Mouse (Mus musculus) common myeloid progenitor, adult 5-6 weeks (primary cell): Measurements from ENCODE around the gene Enkd1. TPM values are rescaled to one million over a fixed set of nuclear protein-coding genes. Genes with fewer than 3 reads are reported as not detected.

Experiments
- ATAC-seq: replicated peaks from 2 replicates; pipeline ENCODE4 v1.8.0; 2016; ENCODE audit warnings: low read depth, mild to moderate bottlenecking, moderate TSS enrichment, inconsistent platforms; ENCODE audit not compliant: poor library complexity, severe bottlenecking
- total RNA-seq: library from RNA; stranded (forward); fragments of 200-1000, 187-1606 nt; gene quantifications from 2 replicates; pipeline ENCODE4 v1.2.3, GENCODE M21; 2017

Enkd1 gene
- total RNA-seq, 1 experiment from 2014 or later, result 12.9 TPM

GRCm38 (mm10) chr8:105685796-105686308, 22.2 kb downstream of the Enkd1 start, which contains the start of gene Carmil2:
Gene Carmil2 (plus strand): TSS chr8:105686274.
- peak; percentile 87 for ATAC-seq

- ATAC-seq, result no peak
Measured at GRCm38 (mm10) chr8:105685325-105685724, 22.7 kb downstream of the Enkd1 start.

DNA sequence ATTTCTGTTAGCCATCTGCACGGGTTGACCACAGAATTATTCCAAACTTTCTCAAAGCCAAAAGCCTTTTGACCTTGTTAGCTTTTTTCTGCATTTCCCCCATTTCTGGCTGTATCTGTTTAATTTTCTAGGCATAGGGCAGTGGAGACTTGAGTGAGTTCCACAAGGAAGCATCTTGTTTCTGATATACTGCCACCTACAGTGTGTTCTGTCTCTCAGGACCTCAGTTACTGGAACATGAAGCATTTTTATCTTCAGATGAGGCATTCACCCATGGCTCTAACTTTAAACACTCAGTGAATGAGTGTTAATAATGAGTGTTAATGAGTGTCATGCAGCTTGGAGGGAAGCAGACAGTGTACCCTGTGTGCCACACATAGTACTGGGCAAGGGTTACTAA, 30.1 kb downstream of the Enkd1 start:
- no peak for ATAC-seq

DNA sequence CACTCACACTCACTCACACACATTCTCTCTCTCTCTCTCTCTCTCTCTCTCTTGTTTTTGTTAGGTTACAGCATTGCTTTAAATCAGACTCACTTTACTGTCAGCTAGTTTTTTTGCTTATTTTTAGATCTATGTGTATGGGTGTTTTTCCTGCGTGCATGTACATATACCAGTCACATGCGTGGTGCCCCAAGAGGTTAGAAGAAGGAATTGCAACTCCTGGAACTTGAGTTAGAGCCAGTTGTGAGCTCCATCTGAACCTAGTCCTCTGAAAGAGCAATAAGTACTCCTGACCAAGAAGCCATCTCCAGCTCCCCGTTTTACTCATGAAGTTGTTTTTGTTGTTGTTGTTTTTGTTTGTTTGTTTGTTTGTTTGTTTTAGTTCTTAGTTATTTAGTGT, 46.8 kb downstream of the Enkd1 start:
- ATAC-seq, result peak; percentile 85

DNA sequence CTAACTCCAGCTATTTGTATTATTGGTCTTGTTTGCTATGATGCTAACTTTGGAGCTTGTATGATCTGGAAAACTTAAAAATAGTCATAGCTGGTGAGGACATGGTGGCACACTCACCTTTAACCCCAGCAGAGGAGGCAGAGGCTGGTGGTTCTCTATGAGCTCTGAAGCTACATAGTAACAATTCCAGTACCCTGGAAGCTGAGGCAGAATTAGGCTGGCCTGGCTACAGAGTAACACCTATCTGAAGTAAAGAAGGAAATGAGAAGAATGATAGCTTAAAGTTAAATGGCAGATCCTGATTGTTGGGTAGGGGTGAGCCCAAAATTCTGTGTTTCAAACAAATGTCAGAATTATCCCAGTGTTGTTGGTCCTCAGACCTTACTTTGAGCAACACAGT, 50.4 kb downstream of the Enkd1 start:
- ATAC-seq, result no peak

Other genes starting within 250 kb of the Enkd1 start
- not detected in 2 replicates for gene Tppp3, start 236.7 kb downstream of the Enkd1 start, total RNA-seq
- gene Zdhhc1, start 211.3 kb downstream of the Enkd1 start, total RNA-seq, result 2.4 and 3.5 TPM in 2 replicates
- gene Hsd11b2, start 189.5 kb downstream of the Enkd1 start, total RNA-seq, result not detected in 2 replicates
- 27.5 and 33.4 TPM in 2 replicates for gene Atp6v0d1, start 142.2 kb downstream of the Enkd1 start, total RNA-seq
- 21.9 and 39.1 TPM in 2 replicates for gene Ripor1, start 103.0 kb downstream of the Enkd1 start, total RNA-seq
- gene Ctcf, start 71.6 kb downstream of the Enkd1 start, total RNA-seq, result 113 and 139 TPM in 2 replicates
- gene Agrp, start 70.8 kb downstream of the Enkd1 start, total RNA-seq, result not detected in 2 replicates
- 2.9 and 4.3 TPM in 2 replicates for gene Carmil2, start 21.9 kb downstream of the Enkd1 start, total RNA-seq
- 17.8 and 33.4 TPM in 2 replicates for gene Acd, start 7.1 kb downstream of the Enkd1 start, total RNA-seq
- gene Pard6a, start 7.1 kb downstream of the Enkd1 start, total RNA-seq, result 0.41 and 11.5 TPM in 2 replicates
- gene 4933405L10Rik, start 555 bp downstream of the Enkd1 start, total RNA-seq, result not detected in 2 replicates
- gene Gfod2, start 50.5 kb upstream of the Enkd1 start, total RNA-seq, result 0.92 and 3.7 TPM in 2 replicates
- gene Ranbp10, start 119.1 kb upstream of the Enkd1 start, total RNA-seq, result 9.4 and 13.4 TPM in 2 replicates
- gene Tsnaxip1, start 119.5 kb upstream of the Enkd1 start, total RNA-seq, result not detected in 2 replicates
- 13.4 and 16.9 TPM in 2 replicates for gene Cenpt, start 145.1 kb upstream of the Enkd1 start, total RNA-seq
- 23.6 and 24.3 TPM in 2 replicates for gene Thap11, start 146.9 kb upstream of the Enkd1 start, total RNA-seq
- gene Nutf2, start 152.4 kb upstream of the Enkd1 start, total RNA-seq, result 50.5 and 55.0 TPM in 2 replicates
- 32.8 and 39.7 TPM in 2 replicates for gene Edc4, start 172.7 kb upstream of the Enkd1 start, total RNA-seq
- gene Nrn1l, start 185.4 kb upstream of the Enkd1 start, total RNA-seq, result not detected in 2 replicates
- 15.6 and 23.7 TPM in 2 replicates for gene Pskh1, start 192.2 kb upstream of the Enkd1 start, total RNA-seq
- gene Ctrl, start 225.7 kb upstream of the Enkd1 start, total RNA-seq, result 0.14 and 2.7 TPM in 2 replicates
- 51.3 and 62.1 TPM in 2 replicates for gene Psmb10, start 230.2 kb upstream of the Enkd1 start, total RNA-seq
- gene Lcat, start 235.2 kb upstream of the Enkd1 start, total RNA-seq, result 0.32 and 1.4 TPM in 2 replicates